Mouse (Mus musculus) heart, adult 2 months (tissue): ENCODE measurements at regions not wholly inside any gene's neighbourhood (a gene's known extent, or its start where the extent isn't known, plus 50 kb on each side); places are given as distances from the start of the nearest gene placed in this dataset.

Source experiments
- DNase-seq, 2 experiments: peaks; one replicate each; pipeline ENCODE4 v3.0.0; 2021
- H3K27ac ChIP-seq: fragments of 200-600 bp; 2 replicates; pipeline ENCODE4 v1.8.1; 2022
- H3K27me3 ChIP-seq: fragments of 200-500 bp; 2 replicates; pipeline ENCODE4 v1.6.1; 2012; ENCODE audit warnings: mild to moderate bottlenecking, low read length, inconsistent platforms, mixed read lengths; ENCODE audit not compliant: control insufficient read depth, insufficient read depth
- H3K36me3 ChIP-seq: fragments of 200-500 bp; 2 replicates; pipeline ENCODE4 v1.6.1; 2012; ENCODE audit warnings: low read length, inconsistent platforms; ENCODE audit not compliant: control insufficient read depth, insufficient read depth
- H3K4me1 ChIP-seq: fragments of 200-500 bp; 2 replicates; pipeline ENCODE4 v1.6.1; 2011; ENCODE audit warnings: low read length; ENCODE audit not compliant: control insufficient read depth, insufficient read depth
- H3K4me3 ChIP-seq: fragments of 200-600 bp; 2 replicates; pipeline ENCODE4 v1.8.1; 2022
- H3K79me2 ChIP-seq: fragments of 200-500 bp; replicated peaks from 2 replicates; pipeline ENCODE4 v1.6.1; 2012; ENCODE audit warnings: mild to moderate bottlenecking, inconsistent platforms, low read length, moderate library complexity, mixed read lengths; ENCODE audit not compliant: control insufficient read depth, insufficient read depth
- H3K9ac ChIP-seq: fragments of 200-500 bp; 2 replicates; pipeline ENCODE4 v1.6.1; 2012; ENCODE audit warnings: low read depth, mild to moderate bottlenecking, control low read depth, inconsistent platforms, low read length, mixed read lengths
- CTCF ChIP-seq: fragments of 200-600 bp; IDR thresholded peaks from 2 replicates; pipeline ENCODE4 v1.8.1; 2022; ENCODE audit warnings: antibody characterized with exemption, mild to moderate bottlenecking, moderate library complexity
- EP300 ChIP-seq: fragments of 200-500 bp; IDR thresholded peaks from 2 replicates; pipeline ENCODE4 v1.6.1; 2011; ENCODE audit warnings: low read depth, low read length, control low read depth; ENCODE audit not compliant: insufficient read depth
- POLR2A ChIP-seq: fragments of 200-500 bp; IDR thresholded peaks from 2 replicates; pipeline ENCODE4 v1.6.1; 2011; ENCODE audit warnings: mild to moderate bottlenecking, low read depth, low read length, control low read depth; ENCODE audit not compliant: insufficient read depth
- WGBS: fragments of 180-500 bp; shearing (Covaris S2); methylation state at CpG from one replicate; pipeline ENCODE4 v1.1.7; 2018; 5-methylcytosine and 5-hydroxymethylcytosine counted together
- intact Hi-C: fragments of 180-260 bp; cut with DNase I; formaldehyde crosslinking; loops from one replicate; pipeline ENCODE4 v1.15.1; 2025

GRCm38 (mm10) chr11:109034596-109034995 is 109.6 kb downstream of the E030025P04Rik start:
- Histone ChIP-seq H3K4me1 (no peaks in the 10 kb centered on the region), H3K79me2 (no peaks in the 10 kb centered on the region), H3K9ac (no peak overlapping the region), H3K4me3 (no peak overlapping the region), H3K27me3 (no peaks in the 10 kb centered on the region), H3K27ac (no peak overlapping the region), H3K36me3 (no peaks in the 10 kb centered on the region)
- TF ChIP-seq EP300 (no peak), CTCF (no peak), POLR2A (no peak)
- no peak for DNase-seq
- WGBS, result 60% methylated on average over 1 of the region's 1 CpGs
- intact Hi-C loops, result no loop called here

DNA sequence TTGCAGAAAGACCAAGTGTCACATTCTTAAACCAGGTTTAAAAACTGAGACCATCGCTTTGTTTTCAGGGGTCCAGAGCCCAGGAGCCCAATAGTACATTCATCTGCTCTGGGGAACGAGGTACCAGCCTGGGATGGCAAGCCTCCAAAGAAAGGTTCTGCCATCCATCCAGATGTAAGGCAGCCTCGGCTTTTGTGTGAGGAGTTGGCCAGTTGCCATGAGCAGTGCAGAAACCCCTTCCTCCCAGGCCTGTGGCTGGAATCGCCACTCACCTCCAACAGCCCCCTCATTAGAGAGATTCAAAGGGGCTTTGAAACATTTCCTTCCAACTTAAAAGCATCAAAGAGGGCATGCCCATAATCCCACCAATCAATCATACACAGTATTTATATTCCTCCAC is 110.1 kb downstream of the E030025P04Rik start:
- Histone ChIP-seq H3K36me3 (no peaks in the 10 kb centered on the region), H3K4me3 (no peak overlapping the region), H3K27me3 (no peaks in the 10 kb centered on the region), H3K27ac (no peak overlapping the region), H3K79me2 (no peaks in the 10 kb centered on the region), H3K4me1 (no peaks in the 10 kb centered on the region), H3K9ac (no peak overlapping the region)
- DNase-seq, result no peak
- WGBS, result 57% methylated on average over 4 of the region's 4 CpGs
- no peak for TF ChIP-seq POLR2A
- no peak for TF ChIP-seq EP300
- no peak for TF ChIP-seq CTCF
- intact Hi-C loops, result no loop called here

GRCm38 (mm10) chr11:109032729-109033128 is 111.4 kb downstream of the E030025P04Rik start:
- Histone ChIP-seq H3K36me3 (no peaks in the 10 kb centered on the region), H3K4me1 (no peaks in the 10 kb centered on the region), H3K4me3 (no peak overlapping the region), H3K9ac (no peak overlapping the region), H3K27me3 (no peaks in the 10 kb centered on the region), H3K27ac (no peak overlapping the region), H3K79me2 (no peaks in the 10 kb centered on the region)
- intact Hi-C loops, result no loop called here
- TF ChIP-seq EP300 (no peak), POLR2A (no peak), CTCF (no peak)
- DNase-seq, result no peak
- WGBS, result 57% methylated on average over 6 of the region's 6 CpGs

DNA sequence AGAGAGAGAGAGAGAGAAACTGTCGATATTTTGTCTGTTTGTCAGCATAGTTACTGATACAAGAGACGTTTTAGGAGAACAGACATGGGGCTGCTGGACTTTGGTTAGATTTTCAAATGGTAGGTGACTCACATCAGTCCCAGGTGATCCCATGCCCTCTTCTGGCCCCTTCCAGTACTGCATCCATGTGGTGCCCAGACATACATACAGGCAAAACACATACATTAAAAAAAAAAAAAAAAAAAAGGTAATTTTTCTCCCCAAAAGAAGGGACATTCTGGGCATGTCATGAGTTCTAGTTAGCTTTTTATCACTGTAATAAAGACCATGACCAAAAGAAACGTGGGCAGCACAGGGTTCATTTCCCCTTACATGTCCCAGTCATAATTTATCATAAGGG is 110.3 kb downstream of the Axin2 start:
- peak; percentile 29 to 64 for DNase-seq
- intact Hi-C loops, result loop anchor here (1.0 kb wide), 2 partner anchors 105 to 580 kb away; no protein-coding TSS in a partner anchor
- Histone ChIP-seq H3K4me1 (no peaks in the 10 kb centered on the region), H3K4me3 (no peak overlapping the region), H3K79me2 (no peaks in the 10 kb centered on the region), H3K9ac (no peak overlapping the region), H3K27ac (no peak overlapping the region), H3K36me3 (no peaks in the 10 kb centered on the region), H3K27me3 (no peaks in the 10 kb centered on the region)
- TF ChIP-seq CTCF, result peak; percentile 70
- TF ChIP-seq POLR2A, result no peak
- 0 out of 2 replicates have a peak, but pooled peaks have one; percentile 28 for TF ChIP-seq EP300
- WGBS, result 17% methylated on average over 3 of the region's 3 CpGs

DNA sequence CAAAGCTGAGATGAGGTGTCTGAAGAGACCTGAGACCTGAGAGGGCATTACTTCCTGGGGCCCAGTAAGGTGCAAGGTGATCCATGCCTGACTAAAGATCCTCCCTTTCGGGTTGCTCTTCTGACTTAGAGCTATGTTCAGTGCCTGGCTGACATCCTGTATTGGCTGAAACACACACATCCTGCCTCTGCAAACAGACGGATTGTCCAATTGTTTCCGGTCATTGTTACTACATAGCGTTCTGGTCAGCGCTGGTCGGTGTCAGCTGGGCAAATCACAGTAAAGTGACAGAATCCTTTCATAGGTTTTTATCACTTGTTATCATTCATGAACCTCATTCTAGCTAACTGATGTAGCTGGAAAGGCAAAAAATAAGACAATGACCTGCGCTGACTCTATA is 109.7 kb downstream of the Axin2 start:
- DNase-seq, result no peak
- Histone ChIP-seq H3K27me3 (no peaks in the 10 kb centered on the region), H3K4me1 (no peaks in the 10 kb centered on the region), H3K9ac (no peak overlapping the region), H3K4me3 (no peak overlapping the region), H3K27ac (no peak overlapping the region), H3K36me3 (no peaks in the 10 kb centered on the region), H3K79me2 (no peaks in the 10 kb centered on the region)
- 32% methylated on average over 7 of the region's 7 CpGs for WGBS
- intact Hi-C loops, result loop anchor here (1.0 kb wide), 2 partner anchors 105 to 580 kb away; no protein-coding TSS in a partner anchor
- TF ChIP-seq POLR2A, result no peak
- no peak for TF ChIP-seq CTCF
- TF ChIP-seq EP300, result no peak

GRCm38 (mm10) chr11:109014806-109015205 is 94.7 kb downstream of the Axin2 start:
- Histone ChIP-seq H3K4me3 (no peak overlapping the region), H3K36me3 (no peaks in the 10 kb centered on the region), H3K9ac (no peak overlapping the region), H3K79me2 (no peaks in the 10 kb centered on the region), H3K27ac (no peak overlapping the region), H3K4me1 (no peaks in the 10 kb centered on the region), H3K27me3 (no peaks in the 10 kb centered on the region)
- intact Hi-C loops, result no loop called here
- TF ChIP-seq CTCF, result no peak
- no peak for TF ChIP-seq EP300
- TF ChIP-seq POLR2A, result no peak
- DNase-seq, result peak; percentile 53 to 72
- 37% methylated on average over 7 of the region's 7 CpGs for WGBS
